Mouse (Mus musculus) left cerebral cortex, postnatal 4 days (tissue): Measurements from ENCODE around the gene Proz. TPM values are rescaled to one million over a fixed set of nuclear protein-coding genes. Genes with fewer than 3 reads are reported as not detected.
"Not testable (repeated sequence)": the region's sequence is repeated elsewhere in the genome, so short reads cannot be mapped to it uniquely, and the experiment has no call there.

Source experiments
- DNase-seq: peaks from one replicate; pipeline ENCODE4 v3.0.0-alpha.2; 2022
- intact Hi-C: fragments of 180-260 bp; cut with DNase I; formaldehyde crosslinking; loops from one replicate; pipeline ENCODE4 v1.15.1; 2025
- total RNA-seq, 2 experiments: library from RNA; stranded (reverse); gene quantifications; 2 replicates each; pipeline ENCODE4 v1.2.3; 2021

Proz gene
- total RNA-seq = not detected

DNA sequence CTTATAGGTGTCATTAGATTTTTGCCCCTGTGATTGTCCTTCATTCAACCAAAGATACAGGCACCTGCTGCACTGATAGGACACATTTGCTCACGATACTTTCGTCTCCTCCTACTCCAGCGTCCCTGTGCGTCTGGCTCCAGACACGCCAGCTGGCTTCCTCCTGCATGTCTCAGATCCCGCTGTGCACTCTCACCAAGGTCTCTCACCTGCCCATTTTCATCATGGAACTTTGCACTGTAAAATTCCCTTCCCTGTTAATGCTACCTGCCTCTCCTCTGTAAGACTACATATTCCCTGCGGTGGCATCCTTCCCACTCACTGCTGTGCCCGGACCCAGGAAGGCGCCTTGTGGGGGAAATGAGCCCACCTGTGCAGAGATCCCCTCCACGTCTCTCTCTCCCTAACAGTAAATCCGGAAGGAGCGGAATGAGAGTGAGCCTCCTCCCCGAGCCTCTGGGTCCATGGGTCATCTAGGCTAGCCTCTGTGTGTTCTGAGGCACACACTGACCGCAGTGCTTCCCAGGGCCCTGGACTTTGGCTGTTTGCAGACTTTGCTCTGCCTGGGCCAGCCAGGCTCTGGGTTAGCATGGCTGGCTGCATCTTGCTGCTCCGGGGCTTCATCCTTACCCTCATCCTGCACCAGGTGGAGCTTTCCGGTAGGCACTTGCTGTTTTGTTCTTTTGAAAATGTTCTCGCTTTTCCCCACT lies at the start of gene Proz:
Gene Proz, plus strand, starts transcription at position 474 of the 710 bp plus-strand sequence.
- intact Hi-C loops = no loop called here
- no peak for DNase-seq

DNA sequence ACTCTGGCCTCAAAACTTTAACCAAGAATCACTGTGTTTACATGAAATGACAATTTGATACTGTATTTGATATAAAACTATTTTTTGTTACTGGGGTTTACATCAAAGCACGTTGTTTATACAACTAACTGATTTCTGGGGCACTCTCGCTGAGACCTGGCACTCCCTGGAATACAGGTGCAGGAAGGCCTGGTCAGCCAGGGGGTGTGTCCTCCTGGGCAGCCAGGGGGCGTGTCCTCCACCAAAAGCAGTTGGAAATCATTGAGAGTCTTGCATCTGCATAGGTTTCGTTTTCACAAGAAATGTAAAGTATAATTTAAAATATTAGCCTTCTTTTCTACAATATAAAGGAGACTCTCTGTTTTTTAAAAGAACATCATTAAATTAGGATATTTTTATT lies 41.2 kb upstream of the Proz start:
- DNase-seq = no peak
- intact Hi-C loops = loop anchor here (5.0 kb wide), 1 partner anchor 58 kb away; no protein-coding TSS in a partner anchor

DNA sequence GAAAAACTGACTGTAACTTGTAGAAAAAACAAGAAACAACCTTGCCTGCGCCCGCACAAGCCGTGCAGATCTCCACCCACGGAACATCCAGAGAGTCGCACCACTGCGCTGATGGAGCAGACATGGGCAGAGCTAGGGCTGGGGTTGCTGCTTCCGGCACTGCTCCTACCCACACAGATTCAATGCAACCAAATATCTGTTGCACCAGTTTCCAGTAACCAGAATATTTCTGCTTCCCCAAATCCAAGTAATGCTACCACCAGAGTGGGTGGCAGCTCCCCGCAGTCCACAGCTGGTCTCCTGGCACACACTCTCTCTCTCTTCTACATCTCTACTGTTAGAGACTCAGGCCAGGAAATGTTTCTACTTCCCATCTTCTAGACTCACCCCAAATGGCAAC lies 38.9 kb upstream of the Proz start:
- intact Hi-C loops = no loop called here

DNA sequence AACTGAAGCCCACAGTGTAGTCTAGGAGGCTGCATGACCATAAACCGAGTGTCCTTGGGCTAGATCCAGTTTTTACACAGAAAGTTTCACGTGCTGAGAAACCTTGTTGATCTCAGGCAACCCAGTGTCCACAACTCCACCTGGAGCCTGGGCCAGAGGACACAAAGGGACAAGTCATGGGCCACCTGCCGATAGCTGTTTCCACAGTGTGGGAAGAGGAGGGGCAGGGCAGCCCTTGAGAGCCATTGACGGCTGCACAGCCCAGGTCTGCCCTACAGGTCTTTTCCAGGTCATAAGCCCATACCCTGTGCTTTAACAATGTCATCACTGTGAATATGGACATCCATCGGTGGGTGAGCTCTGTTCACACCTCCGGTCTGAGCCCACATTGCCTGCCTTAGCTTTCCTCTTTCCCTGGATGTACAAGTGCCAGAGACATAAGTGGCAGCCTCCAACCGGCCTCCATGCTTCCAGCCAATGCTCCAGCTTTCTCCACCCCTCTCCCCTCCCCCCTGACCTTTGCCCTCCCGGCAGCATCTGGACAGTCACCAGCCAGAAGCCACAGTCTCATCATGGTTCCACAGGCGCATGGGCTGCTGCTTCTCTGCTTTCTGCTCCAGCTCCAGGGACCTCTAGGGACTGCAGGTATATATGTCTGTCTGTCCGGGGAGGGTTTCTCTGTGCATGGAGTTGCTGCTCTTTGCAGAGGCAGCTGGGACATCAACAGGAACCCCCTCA lies 35.1 kb upstream of the Proz start, which contains the start of gene F7:
Gene F7, plus strand, starts transcription at position 548 of the 738 bp plus-strand sequence.
- intact Hi-C loops = no loop called here
- DNase-seq = no peak

More for the DNA sequence above, 38.9 kb upstream of the Proz start:
- DNase-seq = no peak

DNA sequence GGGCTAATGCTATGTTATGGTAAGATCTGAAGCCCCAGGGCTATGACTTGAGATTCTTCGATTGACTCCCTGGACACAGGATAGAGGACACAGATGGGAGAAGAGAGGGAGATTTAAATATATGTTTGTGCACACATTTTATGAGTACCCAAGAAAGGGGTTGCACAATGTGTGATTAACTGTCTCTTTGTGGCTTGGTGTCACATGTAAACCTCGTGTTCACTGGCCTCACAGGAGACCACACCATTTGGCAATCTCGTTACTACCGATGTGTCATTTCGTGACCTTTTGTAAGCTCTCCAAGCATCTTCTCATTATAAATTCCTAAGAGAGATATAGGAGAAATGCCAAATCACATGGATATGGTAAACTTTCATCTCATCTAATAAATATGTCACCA lies 33.1 kb upstream of the Proz start:
- no peak for DNase-seq
- intact Hi-C loops = no loop called here

DNA sequence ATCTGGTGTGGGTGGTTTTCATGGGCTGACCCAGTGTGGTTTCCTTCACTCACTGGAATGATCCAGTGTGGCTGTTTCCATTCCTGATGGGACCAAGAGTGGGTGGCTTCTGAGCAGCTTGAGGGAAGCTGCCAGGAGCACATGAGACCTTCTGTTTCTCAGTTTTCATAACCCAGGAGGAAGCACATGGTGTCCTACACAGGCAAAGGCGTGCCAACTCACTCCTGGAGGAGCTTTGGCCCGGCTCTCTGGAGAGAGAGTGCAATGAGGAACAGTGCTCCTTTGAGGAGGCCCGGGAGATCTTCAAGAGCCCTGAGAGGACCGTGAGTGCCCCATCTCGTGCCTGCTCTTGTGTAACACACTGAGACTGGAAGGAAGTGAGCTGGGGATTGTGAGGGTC lies 32.2 kb upstream of the Proz start:
- no peak for DNase-seq
- intact Hi-C loops = no loop called here

DNA sequence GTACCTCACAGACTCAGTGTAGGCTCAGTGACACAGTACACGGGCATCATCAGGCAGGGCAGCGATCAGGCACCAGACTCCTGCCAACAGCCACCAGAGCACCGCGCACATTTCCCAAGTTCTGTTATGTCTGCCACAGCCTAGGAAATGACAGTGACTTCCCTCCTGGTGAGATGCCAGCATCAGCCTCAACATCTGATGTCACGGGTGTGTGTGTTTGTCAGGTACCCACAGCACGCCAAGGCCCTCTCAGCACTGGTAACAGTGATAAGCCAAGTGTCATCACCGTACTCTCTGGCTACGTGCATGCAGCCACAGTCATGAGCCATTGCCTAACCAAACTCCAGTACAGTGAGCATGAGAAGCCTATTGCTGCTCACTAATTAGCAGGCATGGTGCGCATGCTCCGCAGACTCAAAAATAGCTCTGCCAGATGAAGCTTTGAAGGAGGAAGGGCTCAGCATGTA lies 24.3 kb upstream of the Proz start:
- intact Hi-C loops = no loop called here
- no peak for DNase-seq

DNA sequence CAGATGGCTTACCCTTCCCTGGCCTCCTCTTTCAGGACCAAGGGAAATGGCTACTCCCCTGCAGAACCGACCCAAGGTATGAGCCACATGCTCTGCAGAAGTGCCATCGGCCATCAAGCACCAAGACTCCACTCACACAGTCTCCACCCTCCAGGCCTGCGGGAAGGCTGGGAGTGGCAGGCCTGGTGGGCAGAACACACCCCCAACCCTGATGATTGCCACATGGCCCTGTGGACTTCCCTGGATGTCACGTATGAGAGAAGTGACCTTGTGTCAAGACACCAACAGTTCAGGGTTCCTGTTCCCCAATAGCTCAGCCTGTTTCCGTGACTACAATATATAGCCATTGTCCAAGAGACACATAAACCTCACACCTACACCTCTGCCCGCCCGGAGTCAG lies 23.7 kb upstream of the Proz start, which contains the start of gene F10:
Gene F10, plus strand, starts transcription at position 294 of the 400 bp plus-strand sequence.
- DNase-seq = no peak
- intact Hi-C loops = no loop called here

DNA sequence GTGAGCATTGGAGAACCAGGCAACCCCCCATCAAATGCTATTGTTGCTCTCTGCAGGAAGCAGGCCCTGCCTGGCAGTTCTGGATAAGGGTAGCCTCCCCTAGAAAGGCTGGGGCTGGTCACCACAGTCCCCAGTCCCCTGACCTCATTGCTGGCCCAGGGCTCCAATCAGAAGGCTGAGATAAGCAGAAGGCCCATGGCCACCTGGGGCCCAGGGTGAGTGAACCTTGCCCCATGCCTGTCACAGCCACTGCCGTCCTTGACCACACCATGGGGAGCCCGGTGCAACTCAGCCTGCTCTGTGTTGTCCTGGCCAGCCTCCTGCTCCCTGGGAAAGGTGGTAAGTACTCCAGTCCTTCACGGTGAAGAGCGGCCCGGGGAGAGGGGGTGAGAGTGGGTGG lies 23.1 kb upstream of the Proz start:
- intact Hi-C loops = no loop called here
- no peak for DNase-seq

DNA sequence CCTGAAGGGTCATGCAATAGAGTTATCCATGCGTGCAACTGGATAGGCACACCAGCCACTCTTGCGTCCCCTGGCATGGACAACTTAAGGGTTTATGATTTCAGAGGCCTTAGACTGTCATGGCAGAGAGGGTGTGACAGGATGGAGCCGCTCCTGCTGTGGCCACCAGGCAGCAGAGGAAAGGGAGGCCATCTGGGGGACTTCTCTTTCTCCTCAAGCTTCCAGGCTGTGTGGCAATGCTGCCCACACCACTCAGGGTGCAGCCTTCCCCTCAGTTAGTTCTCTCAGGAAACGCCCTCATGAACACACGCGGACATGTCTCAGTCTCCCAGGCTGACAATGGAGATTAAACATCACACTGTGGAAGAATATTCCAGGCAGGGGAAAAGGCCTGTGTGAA lies 21.7 kb upstream of the Proz start:
- DNase-seq = no peak
- intact Hi-C loops = no loop called here

DNA sequence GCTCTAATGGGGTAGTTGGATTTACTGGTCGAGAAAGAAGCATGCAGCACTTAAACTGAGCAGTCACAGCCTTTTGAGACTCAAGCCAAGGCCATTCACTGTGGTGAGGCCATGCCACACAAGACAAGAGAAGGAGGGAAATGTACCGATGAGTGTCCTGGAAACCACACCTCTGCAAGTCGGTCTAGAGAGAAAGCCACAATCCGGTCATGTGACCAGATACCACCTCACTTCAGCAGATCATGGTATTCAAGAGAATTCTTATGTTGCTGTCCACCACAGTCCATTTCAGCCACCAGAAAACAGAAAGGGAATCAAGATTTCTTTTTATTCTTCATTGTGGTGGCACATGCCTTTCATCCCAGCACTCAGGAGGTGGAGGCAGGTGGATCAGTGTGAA lies 19.3 kb upstream of the Proz start:
- DNase-seq = no peak
- intact Hi-C loops = no loop called here

DNA sequence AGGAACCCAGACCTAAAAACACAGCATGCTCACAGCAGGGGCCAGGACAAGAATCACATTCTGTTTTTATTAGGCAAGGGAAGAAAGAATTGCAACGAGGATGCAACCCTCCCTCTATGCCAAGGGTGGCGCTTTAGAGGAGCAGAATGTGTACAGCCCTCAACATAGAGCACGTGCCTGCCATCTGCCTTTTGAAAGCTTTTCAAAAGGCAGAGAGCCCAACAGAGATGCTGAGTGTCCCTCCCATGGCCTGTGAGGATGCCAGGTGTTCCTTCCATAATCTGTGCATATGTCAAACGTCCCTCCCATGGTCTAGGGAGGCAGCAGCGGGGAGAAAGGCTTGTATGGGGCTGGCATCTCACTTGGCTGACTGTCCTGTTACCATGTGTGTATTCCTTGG lies 13.1 kb upstream of the Proz start:
- peak; percentile 15 for DNase-seq
- intact Hi-C loops = no loop called here

DNA sequence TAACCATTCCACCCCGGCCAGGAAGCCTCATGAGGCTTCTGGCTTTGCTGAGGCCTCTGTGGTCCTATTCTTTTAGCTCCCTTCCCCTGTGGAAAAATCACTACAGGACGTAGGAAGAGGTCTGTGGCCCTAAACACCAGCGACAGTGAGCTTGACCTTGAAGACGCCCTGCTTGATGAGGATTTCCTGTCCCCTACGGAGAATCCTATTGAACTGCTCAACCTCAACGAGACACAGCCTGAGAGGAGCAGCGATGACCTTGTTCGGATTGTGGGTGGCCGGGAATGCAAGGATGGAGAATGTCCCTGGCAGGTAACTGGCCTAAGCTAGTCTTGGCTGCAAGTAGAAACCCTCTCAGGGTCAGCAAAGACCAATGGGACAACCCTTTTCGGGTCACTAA lies 10.2 kb upstream of the Proz start:
- no peak for DNase-seq
- intact Hi-C loops = no loop called here

DNA sequence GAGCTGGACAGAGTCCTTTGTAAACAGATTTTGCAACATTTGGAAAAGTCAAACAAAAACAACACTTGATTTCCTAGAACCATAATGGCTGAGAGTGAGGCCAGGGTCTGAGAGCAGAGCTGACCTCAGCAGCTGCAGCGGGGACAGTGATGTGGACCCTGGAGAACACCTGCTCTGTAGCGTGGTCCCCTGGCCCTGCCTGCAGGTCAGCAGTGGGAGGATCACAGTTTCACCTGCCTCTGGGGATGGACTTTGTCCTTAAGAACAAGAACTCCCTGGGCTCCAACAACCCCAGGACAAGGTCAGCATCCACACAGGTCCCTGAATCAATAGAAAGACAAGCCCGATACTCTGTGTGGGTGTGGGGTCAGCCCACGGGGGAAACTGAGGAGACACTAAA lies 3.4 kb upstream of the Proz start:
- intact Hi-C loops = no loop called here
- no peak for DNase-seq

DNA sequence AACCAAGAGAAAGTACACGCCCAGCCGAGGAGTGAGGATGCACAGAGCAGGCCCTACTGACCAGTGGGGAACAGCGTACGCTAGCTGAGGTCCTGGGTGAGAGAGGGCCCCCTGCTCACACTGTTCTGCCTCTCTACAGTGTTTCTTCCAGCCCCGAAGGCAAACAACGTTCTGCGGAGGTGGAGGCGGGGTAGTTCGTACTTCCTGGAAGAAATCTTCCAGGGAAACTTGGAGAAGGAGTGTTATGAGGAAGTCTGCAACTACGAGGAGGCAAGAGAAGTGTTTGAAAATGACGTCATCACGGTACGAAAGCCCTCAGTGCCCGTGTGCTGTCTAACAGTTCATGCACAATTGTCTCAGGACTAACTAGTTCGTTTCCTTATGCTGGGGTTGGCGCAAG lies 2.4 kb downstream of the Proz start:
- intact Hi-C loops = no loop called here
- no peak for DNase-seq

DNA sequence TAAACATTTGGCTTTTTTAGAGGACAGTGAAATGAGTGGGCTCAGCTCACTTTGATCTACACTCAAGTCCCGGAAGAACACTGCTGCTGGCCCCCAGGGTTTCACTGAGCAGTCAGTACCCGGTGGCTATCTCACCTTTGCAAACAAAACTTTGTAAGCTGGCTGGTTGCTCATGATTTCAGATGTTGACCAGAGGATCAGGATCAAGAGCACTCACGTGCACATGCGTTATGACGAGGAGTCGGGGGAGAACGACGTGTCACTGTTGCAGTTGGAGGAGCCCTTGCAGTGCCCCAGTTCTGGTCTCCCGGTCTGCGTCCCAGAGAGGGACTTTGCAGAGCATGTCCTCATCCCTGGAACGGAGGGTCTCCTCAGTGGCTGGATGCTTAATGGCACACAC lies 12.5 kb downstream of the Proz start:
- intact Hi-C loops = no loop called here
- DNase-seq = no peak

DNA sequence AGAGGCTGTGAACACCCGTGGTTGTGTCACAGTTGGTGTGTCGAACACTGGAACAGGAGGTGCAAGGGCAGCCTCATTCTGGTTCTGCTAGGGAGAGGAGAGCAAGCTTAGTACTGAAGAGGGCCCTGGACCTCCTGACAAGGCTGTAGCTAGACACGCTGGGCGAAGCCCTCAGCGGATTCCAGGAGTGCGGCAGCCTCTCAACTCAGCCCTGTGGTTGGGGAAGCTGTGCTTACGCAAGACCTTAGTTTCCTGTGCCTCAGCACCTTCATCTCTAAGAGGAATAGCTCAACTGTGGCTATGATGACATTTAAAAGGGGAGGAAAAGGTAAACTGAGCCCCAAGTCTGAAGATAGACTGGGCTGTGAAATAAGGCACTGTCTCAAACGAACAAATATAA lies 14.3 kb downstream of the Proz start:
- no peak for DNase-seq
- intact Hi-C loops = loop anchor here (5.0 kb wide), 1 partner anchor 58 kb away; no protein-coding TSS in a partner anchor

DNA sequence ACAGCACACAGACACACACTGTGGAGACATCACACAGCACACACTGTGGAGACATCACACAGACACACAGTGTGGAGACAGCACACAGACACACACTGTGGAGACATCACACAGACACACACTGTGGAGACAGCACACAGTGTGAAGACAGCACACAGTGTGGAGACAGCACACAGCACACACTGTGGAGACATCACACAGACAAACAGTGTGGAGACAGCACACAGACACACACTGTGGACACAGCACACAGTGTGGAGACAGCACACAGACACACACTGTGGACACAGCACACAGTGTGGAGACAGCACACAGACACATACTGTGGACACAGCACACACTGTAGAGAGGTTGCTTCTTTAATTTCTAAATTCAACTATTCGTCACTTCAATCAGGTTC lies 14.9 kb downstream of the Proz start:
- intact Hi-C loops = loop anchor here (5.0 kb wide), 1 partner anchor 58 kb away; no protein-coding TSS in a partner anchor

DNA sequence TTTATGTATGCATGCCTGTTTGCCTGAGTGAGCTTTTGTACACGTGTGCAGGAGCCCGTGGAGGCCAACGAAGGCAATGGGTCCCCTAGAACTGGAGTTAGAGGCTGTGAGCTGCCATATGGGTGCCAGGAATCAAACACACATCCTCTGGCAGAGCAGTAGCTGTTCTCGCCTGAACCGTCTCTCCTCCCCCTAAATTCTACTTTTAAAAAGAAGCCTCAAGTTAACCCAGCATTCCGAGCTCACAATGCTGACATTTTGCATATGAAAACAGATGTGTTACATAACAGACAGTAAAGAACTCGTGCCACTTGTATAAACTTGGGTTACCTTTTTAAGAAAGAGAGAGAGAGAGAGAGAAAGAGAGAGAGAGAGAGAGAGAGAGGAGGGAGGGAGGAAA lies 16.8 kb downstream of the Proz start:
- intact Hi-C loops = loop anchor here (5.0 kb wide), 1 partner anchor 60 kb away; no protein-coding TSS in a partner anchor
- no peak for DNase-seq

More for the DNA sequence above, 14.9 kb downstream of the Proz start:
- DNase-seq = not testable (repeated sequence)

DNA sequence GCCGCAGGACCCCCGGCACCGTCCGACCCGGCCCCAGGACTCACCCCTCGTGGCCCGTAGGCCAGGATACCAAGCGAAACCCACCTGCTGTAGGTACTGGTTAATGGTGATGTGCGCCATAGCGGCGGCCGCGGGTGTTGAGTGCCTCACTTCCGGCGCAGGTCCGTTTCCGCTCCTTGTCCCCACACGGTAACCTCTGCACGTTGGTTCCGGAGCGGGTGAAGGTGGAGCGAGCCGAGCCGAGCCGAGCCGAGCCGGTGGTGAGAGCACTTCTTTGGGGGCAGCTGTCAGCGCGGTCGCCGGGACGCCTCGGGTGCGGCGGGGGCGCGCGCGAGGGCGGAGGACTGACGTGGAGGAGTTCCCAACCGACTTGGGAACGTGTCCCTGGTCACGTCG lies 44.0 kb downstream of the Proz start:
- intact Hi-C loops = no loop called here
- DNase-seq = peak; percentile 93

DNA sequence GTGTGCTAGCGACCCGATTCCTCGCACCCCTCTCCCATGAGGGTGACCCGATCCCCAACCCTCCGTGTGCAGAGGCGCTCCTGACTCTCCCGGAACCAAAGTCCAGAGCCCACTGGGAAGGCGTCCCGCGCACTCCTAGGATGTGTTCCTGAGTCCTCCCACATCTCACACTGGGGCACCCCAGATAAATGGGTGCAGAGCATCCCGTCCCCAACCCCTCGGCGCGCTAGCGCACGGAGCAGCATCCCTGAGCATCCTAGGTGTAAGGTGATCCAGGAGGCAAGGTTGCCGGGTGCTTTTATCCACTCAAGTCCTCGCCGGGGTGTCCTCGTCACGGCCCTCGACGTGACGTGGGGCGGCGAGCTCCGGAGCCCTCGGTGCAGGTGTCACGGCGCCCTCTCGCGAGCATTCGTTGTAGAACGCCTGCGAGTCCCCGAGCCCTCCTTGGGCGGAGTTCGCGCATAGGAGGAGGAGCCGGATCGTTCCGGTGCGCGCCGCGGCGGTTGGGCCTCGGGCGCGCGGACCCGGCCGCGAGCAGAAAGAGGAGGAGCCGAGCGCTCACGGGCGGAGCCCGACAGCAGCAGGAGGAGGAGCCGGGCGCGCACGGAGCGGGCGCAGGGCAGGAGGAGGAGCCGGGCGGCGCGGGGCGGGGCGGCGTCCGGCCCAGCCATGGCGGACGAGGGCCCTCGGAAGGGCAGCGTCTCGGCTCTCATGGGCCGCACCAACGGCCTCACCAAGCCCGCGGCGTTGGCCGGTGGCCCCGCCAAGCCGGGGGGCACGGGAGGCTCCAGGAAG lies 44.6 kb downstream of the Proz start, which contains the start of the genes Pcid2 and Cul4a:
Gene Pcid2, minus strand, starts transcription at position 373 of the 795 bp plus-strand sequence.
Gene Cul4a, plus strand, starts transcription at position 535 of the 795 bp plus-strand sequence.
- DNase-seq = peak; percentile 98
- intact Hi-C loops = no loop called here
